Mouse (Mus musculus) CD4-positive, CD25-positive, alpha-beta regulatory T cell (primary cell): ENCODE data around the gene Bpifb3. TPM values are rescaled to one million over a fixed set of nuclear protein-coding genes. Genes with fewer than 3 reads are reported as not detected.

Experiments
- polyA plus RNA-seq: library from polyadenylated mRNA; unstranded; fragments of 100-300 nt; shearing (Covaris generic); gene quantifications from one replicate; pipeline ENCODE4 v1.2.1, GENCODE M21; 2017

Bpifb3 gene
- not detected for polyA plus RNA-seq

DNA sequence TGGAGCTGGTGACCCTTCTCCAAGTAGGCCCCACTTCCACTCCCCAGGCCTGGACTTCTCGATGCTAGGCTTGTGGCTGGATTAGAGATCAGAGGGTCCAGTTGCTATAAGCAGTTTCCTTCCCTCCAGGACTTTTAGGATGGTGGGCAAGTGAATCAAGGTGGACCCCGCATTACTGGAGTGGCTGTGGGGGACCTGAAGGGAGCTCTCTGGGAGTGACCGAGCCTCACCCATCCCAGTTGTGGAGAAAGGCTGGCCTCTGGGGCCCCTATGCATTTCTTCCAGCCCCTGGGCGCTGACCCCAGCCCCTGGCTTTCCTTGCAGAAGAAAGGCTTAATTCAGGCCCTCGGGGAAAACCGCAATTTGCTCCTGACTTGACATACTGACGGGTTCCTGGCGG is at the start of gene Bpifb3:
Gene Bpifb3 (plus strand): TSS at position 301 of the 400 bp plus-strand sequence.

DNA sequence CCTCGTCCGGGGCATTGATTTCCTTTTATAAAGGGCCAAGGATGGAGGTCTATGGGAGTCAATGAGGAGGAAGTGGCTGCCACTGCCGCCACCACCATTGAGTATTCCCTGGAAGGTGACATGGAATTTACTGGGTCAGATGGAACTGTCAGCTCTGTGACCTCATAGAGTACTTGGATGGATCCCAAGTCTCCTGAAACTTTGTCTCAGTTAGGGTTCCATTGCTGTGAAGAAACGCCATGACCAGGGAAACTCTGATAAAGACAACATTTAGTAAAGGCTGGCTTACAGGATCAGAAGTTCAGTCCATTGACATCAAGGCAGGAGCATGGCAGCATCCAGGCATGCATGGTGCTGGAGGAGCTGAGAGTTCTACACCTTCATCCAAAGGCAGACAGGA is 47.0 kb upstream of the Bpifb3 start, which contains the start of gene Sun5:
Gene Sun5 (minus strand): TSS at position 101 of the 400 bp plus-strand sequence.

GRCm38 (mm10) chr2:153874745-153875144 is 43.3 kb upstream of the Bpifb3 start, which contains the start of gene Bpifb2:
TSS of gene Bpifb2 (plus strand) at chr2:153875045.

GRCm38 (mm10) chr2:153900088-153900487 is 17.9 kb upstream of the Bpifb3 start, which contains the start of gene Bpifb6:
TSS of gene Bpifb6 (plus strand) at chr2:153900388.

GRCm38 (mm10) chr2:153937843-153938242 is 19.8 kb downstream of the Bpifb3 start, which contains the start of gene Bpifb4:
TSS of gene Bpifb4 (plus strand) at chr2:153938212.

GRCm38 (mm10) chr2:153974582-153974981 is 56.6 kb downstream of the Bpifb3 start, which contains the start of gene Bpifa6:
TSS of gene Bpifa6 (plus strand) at chr2:153974945.

Other genes starting within 250 kb of the Bpifb3 start
- not detected for gene Dnmt3c, start 221.6 kb upstream of the Bpifb3 start, polyA plus RNA-seq
- 194 TPM for gene Mapre1, start 177.0 kb upstream of the Bpifb3 start, polyA plus RNA-seq
- gene Efcab8, start 138.3 kb upstream of the Bpifb3 start, polyA plus RNA-seq: 0.17 TPM
- gene Sun5, start 47.1 kb upstream of the Bpifb3 start, polyA plus RNA-seq: not detected
- gene Bpifb2, start 43.2 kb upstream of the Bpifb3 start, polyA plus RNA-seq: not detected
- not detected for gene Bpifb6, start 17.8 kb upstream of the Bpifb3 start, polyA plus RNA-seq
- not detected for gene Bpifb4, start 20.0 kb downstream of the Bpifb3 start, polyA plus RNA-seq
- not detected for gene Bpifa6, start 56.7 kb downstream of the Bpifb3 start, polyA plus RNA-seq
- 341 TPM for gene Bpifa2, start 90.0 kb downstream of the Bpifb3 start, polyA plus RNA-seq
- not detected for gene Bpifa3, start 212.1 kb downstream of the Bpifb3 start, polyA plus RNA-seq
- not detected for gene Bpifa1, start 224.7 kb downstream of the Bpifb3 start, polyA plus RNA-seq
- gene Bpifa5, start 244.4 kb downstream of the Bpifb3 start, polyA plus RNA-seq: not detected